In the genomic region with DNA sequence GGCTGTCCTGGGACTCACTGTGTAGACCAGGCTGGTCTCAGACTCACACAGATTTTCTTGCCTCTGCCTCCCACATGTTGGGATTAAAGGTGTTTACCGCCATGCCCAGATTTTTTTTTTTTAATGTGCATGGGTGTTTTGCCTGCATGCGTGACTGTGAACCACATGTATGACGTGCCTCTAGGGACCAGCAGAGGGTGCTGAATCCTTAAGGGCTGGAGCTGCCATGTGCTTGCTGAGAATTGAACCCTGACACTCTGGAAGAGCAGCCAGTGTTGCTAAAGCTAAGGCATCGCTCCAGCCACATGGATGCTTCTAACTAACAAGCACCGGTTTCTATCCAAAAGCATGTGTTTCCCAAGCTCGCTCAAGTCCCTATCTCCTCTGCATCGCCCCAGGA, we compare ENCODE assay signal across 1 mouse cellular context.
TF ChIP-seq lines count a peak whose summit lies in the region.

No protein-coding gene starts in this region.

TF ChIP-seq in CH12.LX, 34 proteins besides CTCF, POLR2A, EP300 and RAD21:
- TF ChIP-seq MYC (IDR thresholded peaks at IDR 0.05; ENCODE audit: low read depth, low read length) (0 out of 2 replicates have a peak, but pooled peaks have one; percentile 53), USF2 (conservative IDR thresholded peaks at IDR 0.05; ENCODE audit: low read depth, low read length) (no peak), PAX5 (IDR thresholded peaks at IDR 0.05; ENCODE audit: low read length) (no peak)
